In genomic region chr8:111727553-111727952, GRCm38 (mm10) we compare ENCODE assay signal across 21 mouse cellular contexts. TPM values are rescaled to one million over a fixed set of nuclear protein-coding genes. Genes with fewer than 3 reads are reported as not detected.
DNase-seq lines count a peak whose midpoint lies in the region; ATAC-seq and TF ChIP-seq lines count a peak whose summit lies in the region.
"Had no signal": no experiment of that assay in that cellular context is flagged by ENCODE, and none has a peak within 500 bp of the region (broad histone marks: within the 10 kb centered on the region; RNA-seq: fewer than 3 reads in every experiment).

No protein-coding gene starts in this region.

- no peak overlapping the region for H3K9ac ChIP-seq in lung, postnatal 0 days (replicated peaks; ENCODE audit: low read depth)
- H3K9ac ChIP-seq: embryonic facial prominence, embryonic 12.5 days; limb, embryonic 15.5 days; lung, embryonic 14.5 days had no signal

- no peak overlapping the region for H3K4me3 ChIP-seq in heart, embryonic 10.5 days
- no peak overlapping the region for H3K4me3 ChIP-seq in kidney, adult 2 months (ENCODE audit: insufficient read depth, low read depth, low read length)
- H3K4me3 ChIP-seq in lung, postnatal 0 days (ENCODE audit: low read depth, low read length): no peak overlapping the region
- H3K4me3 ChIP-seq: embryonic facial prominence, embryonic 12.5 days; limb, embryonic 15.5 days had no signal

- no peak for TF ChIP-seq CTCF in kidney, adult 2 months (conservative IDR thresholded peaks at IDR 0.05; ENCODE audit: insufficient read depth, insufficient read length, low read depth, low read length)
- no peak for TF ChIP-seq CTCF in lung, postnatal 0 days (IDR thresholded peaks at IDR 0.05)

- no peak for DNase-seq in heart, embryonic 10.5 days (ENCODE audit: low spot score)
- DNase-seq in heart, postnatal 10 days: no peak
- peak; percentile 62 for DNase-seq in kidney, adult 2 months
- DNase-seq in kidney, adult 18-20 months: no peak
- no peak for DNase-seq in lung, postnatal 0 days (ENCODE audit: low spot score)
- no peak for DNase-seq in lung, postnatal 10 days
- no peak for DNase-seq in adrenal gland, adult (ENCODE audit: inconsistent age in 2 of 2, low spot score in 1 of 2)
- DNase-seq: B cell, adult 2 months; lung, embryonic 14.5 days; midbrain, embryonic 14.5 days; retina, postnatal 1 day had no signal

- 65% methylated on average over 4 of the region's 4 CpGs for WGBS in heart, embryonic 10.5 days
- WGBS in kidney, adult 2 months: 42% methylated on average over 4 of the region's 4 CpGs
- 82% methylated on average over 4 of the region's 4 CpGs for WGBS in lung, postnatal 0 days

- no peaks in the 10 kb centered on the region for H3K27me3 ChIP-seq in heart, embryonic 10.5 days (ENCODE audit: insufficient read depth, poor library complexity, severe bottlenecking)
- H3K27me3 ChIP-seq in kidney, adult 2 months (replicated peaks; ENCODE audit: control insufficient read depth, insufficient read depth, low read length): no peaks in the 10 kb centered on the region
- H3K27me3 ChIP-seq in lung, postnatal 0 days (replicated peaks; ENCODE audit: insufficient read depth, low read length): no peaks in the 10 kb centered on the region
- H3K27me3 ChIP-seq: embryonic facial prominence, embryonic 12.5 days; limb, embryonic 15.5 days had no signal

- intact Hi-C loops in heart, postnatal 10 days (cut with DNase I): no loop called here

- no peaks in the 10 kb centered on the region for H3K9me3 ChIP-seq in heart, embryonic 10.5 days
- no peaks in the 10 kb centered on the region for H3K9me3 ChIP-seq in lung, postnatal 0 days (ENCODE audit: low read length)
- H3K9me3 ChIP-seq: embryonic facial prominence, embryonic 12.5 days; limb, embryonic 15.5 days had no signal

- H3K27ac ChIP-seq in heart, embryonic 10.5 days: peak overlapping the region; percentile 91; the same call in 1 of the 2 replicates
- H3K27ac ChIP-seq in kidney, adult 2 months (ENCODE audit: insufficient read depth, low read depth, low read length): peak overlapping the region; percentile 97
- H3K27ac ChIP-seq in lung, postnatal 0 days (ENCODE audit: low read length): peak overlapping the region; percentile 91
- H3K27ac ChIP-seq: embryonic facial prominence, embryonic 12.5 days had no signal

- no peak for ATAC-seq in lung, postnatal 0 days
- ATAC-seq: forebrain, embryonic 16.5 days had no signal

- no peak for TF ChIP-seq EP300 in lung, postnatal 0 days (IDR thresholded peaks at IDR 0.05)

- no peak for TF ChIP-seq POLR2A in kidney, adult 2 months (IDR thresholded peaks at IDR 0.05; ENCODE audit: low read depth, low read length)

- H3K4me2 ChIP-seq in lung, postnatal 0 days (replicated peaks; ENCODE audit: low read depth, low read length): no peak overlapping the region
- H3K4me2 ChIP-seq: embryonic facial prominence, embryonic 12.5 days; limb, embryonic 15.5 days; lung, embryonic 14.5 days had no signal

- H3K4me1 ChIP-seq in heart, embryonic 10.5 days: peaks cover 82% of the 10 kb centered on the region
- H3K4me1 ChIP-seq in kidney, adult 2 months (ENCODE audit: control insufficient read depth, insufficient read depth, low read length): peaks cover 72% of the 10 kb centered on the region
- peaks cover 52% of the 10 kb centered on the region for H3K4me1 ChIP-seq in lung, postnatal 0 days (ENCODE audit: insufficient read depth, low read depth, low read length)

- 0 out of 2 replicates have a peak, but pooled peaks cover 5% of the 10 kb centered on the region for H3K36me3 ChIP-seq in heart, embryonic 10.5 days
- no peaks in the 10 kb centered on the region for H3K36me3 ChIP-seq in kidney, adult 2 months (ENCODE audit: control insufficient read depth, insufficient read depth, low read length)
- H3K36me3 ChIP-seq in lung, postnatal 0 days (ENCODE audit: insufficient read depth, low read length): no peaks in the 10 kb centered on the region
- H3K36me3 ChIP-seq: embryonic facial prominence, embryonic 12.5 days; limb, embryonic 15.5 days had no signal

RNA-seq across cellular contexts. Expression of gene Bcar1, which starts 16.1 kb away (rescaled TPM):
- 53.2 and 54.4 TPM in 2 replicates for polyA plus RNA-seq in heart, embryonic 10.5 days (2016; fragmentation: Nextera tagmentation; extraction: Ambion mirVana)
- total RNA-seq in heart, postnatal 10 days (2021): 10 to 100 TPM; 48.0 to 54.2 TPM
- 115 and 137 TPM in 2 replicates for polyA plus RNA-seq in kidney, adult 2 months (2012; rRNA removed)
- 29.3 and 34.2 TPM in 2 replicates for polyA plus RNA-seq in lung, postnatal 0 days (2015; fragmentation: Nextera tagmentation; extraction: Ambion mirVana)
- total RNA-seq: hematopoietic stem cell, adult 5-6 weeks; megakaryocyte, adult 5-6 weeks had no signal

RNA-seq across cellular contexts. Expression of gene Ctrb1, which starts 36.7 kb away (rescaled TPM):
- not detected in 2 replicates for polyA plus RNA-seq in heart, embryonic 10.5 days (2016; fragmentation: Nextera tagmentation; extraction: Ambion mirVana)
- total RNA-seq in heart, postnatal 10 days (2021): under 1 TPM in 1 of 2 experiments, not detected in 1; 0.40 TPM
- polyA plus RNA-seq in kidney, adult 2 months (2012; rRNA removed): 0.17 and 0.29 TPM in 2 replicates
- not detected in 2 replicates for polyA plus RNA-seq in lung, postnatal 0 days (2015; fragmentation: Nextera tagmentation; extraction: Ambion mirVana)
- total RNA-seq: adrenal gland, postnatal 25 days; hematopoietic stem cell, adult 5-6 weeks; layer of hippocampus, adult 8-10 months; left cerebral cortex, adult 8-10 months; megakaryocyte, adult 5-6 weeks; neutrophil, adult 5-6 weeks had no signal
- polyA plus RNA-seq: embryonic facial prominence, embryonic 12.5 days; forebrain, embryonic 16.5 days; kidney, embryonic 16.5 days; lung, embryonic 14.5 days; midbrain, embryonic 14.5 days had no signal
